Mouse (Mus musculus): ENCODE measurements at regions not wholly inside any gene's neighbourhood (a gene's known extent, or its start where the extent isn't known, plus 50 kb on each side); places are given as distances from the start of the nearest gene placed in this dataset.

DNA sequence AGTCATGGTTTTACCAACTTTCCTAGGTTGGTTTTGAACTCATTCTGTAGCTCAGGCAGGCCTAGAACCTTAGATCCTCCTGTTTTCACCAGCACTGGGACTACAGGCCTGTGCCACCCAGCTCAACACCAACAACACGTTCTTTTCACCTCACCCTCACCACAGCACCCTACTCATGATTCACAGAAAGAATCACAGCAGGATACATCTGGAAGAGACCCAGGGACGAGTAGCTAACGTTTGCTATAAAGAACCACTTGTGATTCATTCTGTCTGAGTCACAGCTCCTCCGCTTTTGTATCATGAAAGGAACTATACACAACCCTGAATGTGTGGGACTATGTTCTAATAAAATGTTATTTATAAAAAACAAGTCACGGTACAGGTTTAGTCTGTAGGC lies 217.3 kb downstream of the Tshz3 start:
- Histone ChIP-seq H3ac (ENCODE audit: control insufficient read depth, insufficient read length, low read depth) (no peak overlapping the region), H3K79me3 (ENCODE audit: low read depth) (no peaks in the 10 kb centered on the region), H3K36me3 (ENCODE audit: control insufficient read depth, insufficient read depth) (no peaks in the 10 kb centered on the region), H3K27me3 (ENCODE audit: control insufficient read depth, insufficient read depth, insufficient read length) (no peaks in the 10 kb centered on the region), H3K4me3 (ENCODE audit: insufficient read depth, poor library complexity, severe bottlenecking) (no peak overlapping the region), H3K79me2 (ENCODE audit: control insufficient read depth, insufficient read depth) (no peaks in the 10 kb centered on the region)
- TF ChIP-seq USF1 (IDR thresholded peaks at IDR 0.05; ENCODE audit: low read depth) (no peak), CEBPB (IDR thresholded peaks at IDR 0.05; ENCODE audit: low read depth) (no peak), MYOG (IDR thresholded peaks at IDR 0.05; ENCODE audit: control insufficient read depth, extremely low read depth, insufficient read length) (no peak), CTCF (IDR thresholded peaks at IDR 0.05; ENCODE audit: control insufficient read depth, insufficient read depth, insufficient read length) (no peak), MYOD1 (IDR thresholded peaks at IDR 0.05; ENCODE audit: control insufficient read depth, insufficient read length, low read depth) (no peak), FOSL1 (IDR thresholded peaks at IDR 0.05; ENCODE audit: insufficient read depth, low read length, poor library complexity, severe bottlenecking) (no peak), MAX (IDR thresholded peaks at IDR 0.05) (no peak)

DNA sequence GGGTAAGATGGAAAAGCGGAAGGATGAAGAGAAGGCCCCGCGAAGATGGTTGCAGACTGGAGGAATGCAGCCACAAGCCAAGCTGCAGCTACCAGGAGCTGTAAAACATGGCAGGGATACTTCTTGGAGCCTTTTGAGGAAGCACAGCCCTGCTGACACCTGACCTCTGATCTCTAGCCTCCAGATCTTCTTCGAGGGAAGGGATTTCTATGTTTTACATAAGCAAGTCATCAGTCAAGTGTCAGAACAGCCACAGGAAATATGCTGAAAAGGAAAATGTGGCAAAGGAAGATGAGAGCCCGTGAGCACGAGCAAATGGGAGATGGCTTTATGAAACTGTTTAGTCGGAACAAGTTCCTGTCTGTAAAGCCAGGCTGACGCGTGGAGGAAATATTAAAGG lies 219.1 kb downstream of the Tshz3 start:
- no peaks in the 10 kb centered on the region for H3K27me3 ChIP-seq (ENCODE audit: control insufficient read depth, insufficient read depth, insufficient read length)
- no peaks in the 10 kb centered on the region for H3K36me3 ChIP-seq (ENCODE audit: control insufficient read depth, insufficient read depth)

GRCm38 (mm10) chr7:36919413-36919812 lies 221.5 kb downstream of the Tshz3 start:
- H3K27me3 ChIP-seq (ENCODE audit: control insufficient read depth, insufficient read depth, insufficient read length) = no peaks in the 10 kb centered on the region
- H3K79me2 ChIP-seq (ENCODE audit: control insufficient read depth, insufficient read depth) = no peaks in the 10 kb centered on the region
- H3ac ChIP-seq (ENCODE audit: control insufficient read depth, insufficient read length, low read depth) = no peak overlapping the region
- H3K79me3 ChIP-seq (ENCODE audit: low read depth) = no peaks in the 10 kb centered on the region
- H3K36me3 ChIP-seq (ENCODE audit: control insufficient read depth, insufficient read depth) = no peaks in the 10 kb centered on the region
- H3K4me3 ChIP-seq (ENCODE audit: insufficient read depth, poor library complexity, severe bottlenecking) = no peak overlapping the region
- TF ChIP-seq CEBPB (IDR thresholded peaks at IDR 0.05; ENCODE audit: low read depth) (no peak), MYOG (IDR thresholded peaks at IDR 0.05; ENCODE audit: control insufficient read depth, extremely low read depth, insufficient read length) (no peak), CTCF (IDR thresholded peaks at IDR 0.05; ENCODE audit: control insufficient read depth, insufficient read depth, insufficient read length) (no peak), MAX (IDR thresholded peaks at IDR 0.05) (no peak), FOSL1 (IDR thresholded peaks at IDR 0.05; ENCODE audit: insufficient read depth, low read length, poor library complexity, severe bottlenecking) (no peak), MYOD1 (IDR thresholded peaks at IDR 0.05; ENCODE audit: control insufficient read depth, insufficient read length, low read depth) (no peak), USF1 (IDR thresholded peaks at IDR 0.05; ENCODE audit: low read depth) (no peak)

More for the DNA sequence above, 219.1 kb downstream of the Tshz3 start:
- Histone ChIP-seq H3K79me2 (ENCODE audit: control insufficient read depth, insufficient read depth) (no peaks in the 10 kb centered on the region), H3K79me3 (ENCODE audit: low read depth) (no peaks in the 10 kb centered on the region), H3ac (ENCODE audit: control insufficient read depth, insufficient read length, low read depth) (no peak overlapping the region), H3K4me3 (ENCODE audit: insufficient read depth, poor library complexity, severe bottlenecking) (no peak overlapping the region)
- TF ChIP-seq MYOD1 (IDR thresholded peaks at IDR 0.05; ENCODE audit: control insufficient read depth, insufficient read length, low read depth) (no peak), MAX (IDR thresholded peaks at IDR 0.05) (no peak), USF1 (IDR thresholded peaks at IDR 0.05; ENCODE audit: low read depth) (no peak), CEBPB (IDR thresholded peaks at IDR 0.05; ENCODE audit: low read depth) (no peak), FOSL1 (IDR thresholded peaks at IDR 0.05; ENCODE audit: insufficient read depth, low read length, poor library complexity, severe bottlenecking) (no peak), MYOG (IDR thresholded peaks at IDR 0.05; ENCODE audit: control insufficient read depth, extremely low read depth, insufficient read length) (no peak)

GRCm38 (mm10) chr7:36921003-36921402 lies 223.1 kb downstream of the Tshz3 start:
- H3K36me3 ChIP-seq (ENCODE audit: control insufficient read depth, insufficient read depth) = no peaks in the 10 kb centered on the region
- H3K4me3 ChIP-seq (ENCODE audit: insufficient read depth, poor library complexity, severe bottlenecking) = no peak overlapping the region
- no peak overlapping the region for H3ac ChIP-seq (ENCODE audit: control insufficient read depth, insufficient read length, low read depth)
- no peaks in the 10 kb centered on the region for H3K27me3 ChIP-seq (ENCODE audit: control insufficient read depth, insufficient read depth, insufficient read length)
- H3K79me3 ChIP-seq (ENCODE audit: low read depth) = no peaks in the 10 kb centered on the region
- TF ChIP-seq MYOD1 (IDR thresholded peaks at IDR 0.05; ENCODE audit: control insufficient read depth, insufficient read length, low read depth) (no peak), CEBPB (IDR thresholded peaks at IDR 0.05; ENCODE audit: low read depth) (no peak), MAX (IDR thresholded peaks at IDR 0.05) (no peak), FOSL1 (IDR thresholded peaks at IDR 0.05; ENCODE audit: insufficient read depth, low read length, poor library complexity, severe bottlenecking) (no peak), MYOG (IDR thresholded peaks at IDR 0.05; ENCODE audit: control insufficient read depth, extremely low read depth, insufficient read length) (no peak), CTCF (IDR thresholded peaks at IDR 0.05; ENCODE audit: control insufficient read depth, insufficient read depth, insufficient read length) (no peak), USF1 (IDR thresholded peaks at IDR 0.05; ENCODE audit: low read depth) (no peak)
- no peaks in the 10 kb centered on the region for H3K79me2 ChIP-seq (ENCODE audit: control insufficient read depth, insufficient read depth)

GRCm38 (mm10) chr7:36933490-36933889 lies 235.6 kb downstream of the Tshz3 start:
- TF ChIP-seq USF1 (IDR thresholded peaks at IDR 0.05; ENCODE audit: low read depth) = no peak
- no peak for TF ChIP-seq CTCF (IDR thresholded peaks at IDR 0.05; ENCODE audit: control insufficient read depth, insufficient read depth, insufficient read length)
- Histone ChIP-seq H3K79me2 (ENCODE audit: control insufficient read depth, insufficient read depth) (no peaks in the 10 kb centered on the region), H3K36me3 (ENCODE audit: control insufficient read depth, insufficient read depth) (no peaks in the 10 kb centered on the region), H3K4me3 (ENCODE audit: insufficient read depth, poor library complexity, severe bottlenecking) (no peak overlapping the region), H3K27me3 (ENCODE audit: control insufficient read depth, insufficient read depth, insufficient read length) (no peaks in the 10 kb centered on the region), H3K79me3 (ENCODE audit: low read depth) (no peaks in the 10 kb centered on the region), H3ac (ENCODE audit: control insufficient read depth, insufficient read length, low read depth) (no peak overlapping the region)

DNA sequence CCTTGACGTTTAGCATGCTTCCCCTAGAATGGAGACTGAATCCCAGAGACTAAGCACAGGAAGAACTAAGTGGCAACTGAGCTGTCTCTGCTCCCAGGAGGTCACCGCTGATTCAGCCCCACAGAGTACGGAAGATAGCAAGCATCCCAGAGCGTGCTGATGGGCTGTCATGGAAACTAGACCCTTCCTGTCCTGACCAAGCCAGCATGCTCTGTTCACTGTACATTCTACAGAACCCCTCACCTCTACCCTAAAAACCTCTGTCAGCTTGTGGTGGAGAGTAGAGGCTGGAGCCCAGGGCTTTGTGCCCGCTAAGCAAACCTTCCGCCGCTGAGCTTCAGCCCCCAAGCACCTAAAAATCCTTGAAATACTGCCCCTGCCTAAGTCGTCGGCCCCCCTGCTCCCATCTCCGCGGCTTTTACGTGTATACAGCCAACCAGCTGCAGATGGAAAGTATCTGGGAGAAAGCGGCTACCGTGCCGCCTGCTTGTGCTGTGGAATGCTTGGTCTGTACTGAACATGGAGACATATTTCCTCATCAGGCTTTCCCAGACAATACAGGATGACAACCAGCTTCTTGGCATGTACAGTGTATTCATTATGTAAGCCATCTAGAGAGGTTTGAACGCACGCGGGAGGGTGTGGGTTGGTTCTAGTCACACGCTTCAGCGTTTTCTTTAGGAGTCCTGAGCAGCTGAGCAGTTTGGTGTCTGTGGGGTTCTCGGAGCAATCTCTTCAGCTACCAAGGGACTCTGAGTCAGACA lies 237.1 kb downstream of the Tshz3 start:
- H3K79me2 ChIP-seq (ENCODE audit: control insufficient read depth, insufficient read depth) = no peaks in the 10 kb centered on the region
- H3K4me3 ChIP-seq (ENCODE audit: insufficient read depth, poor library complexity, severe bottlenecking) = no peak overlapping the region
- no peak overlapping the region for H3ac ChIP-seq (ENCODE audit: control insufficient read depth, insufficient read length, low read depth)
- H3K36me3 ChIP-seq (ENCODE audit: control insufficient read depth, insufficient read depth) = no peaks in the 10 kb centered on the region
- no peaks in the 10 kb centered on the region for H3K79me3 ChIP-seq (ENCODE audit: low read depth)
- TF ChIP-seq MYOD1 (IDR thresholded peaks at IDR 0.05; ENCODE audit: control insufficient read depth, insufficient read length, low read depth) = no peak
- TF ChIP-seq CEBPB (IDR thresholded peaks at IDR 0.05; ENCODE audit: low read depth) = no peak
- TF ChIP-seq FOSL1 (IDR thresholded peaks at IDR 0.05; ENCODE audit: insufficient read depth, low read length, poor library complexity, severe bottlenecking) = no peak
- TF ChIP-seq USF1 (IDR thresholded peaks at IDR 0.05; ENCODE audit: low read depth) = no peak
- TF ChIP-seq CTCF (IDR thresholded peaks at IDR 0.05; ENCODE audit: control insufficient read depth, insufficient read depth, insufficient read length) = no peak
- TF ChIP-seq MYOG (IDR thresholded peaks at IDR 0.05; ENCODE audit: control insufficient read depth, extremely low read depth, insufficient read length) = no peak
- TF ChIP-seq MAX (IDR thresholded peaks at IDR 0.05) = no peak
- H3K27me3 ChIP-seq (ENCODE audit: control insufficient read depth, insufficient read depth, insufficient read length) = no peaks in the 10 kb centered on the region
